Mouse (Mus musculus) frontal cortex, postnatal 10 days (tissue): ENCODE measurements around the gene Snrnp25.
"Not testable (repeated sequence)": the region's sequence is repeated elsewhere in the genome, so short reads cannot be mapped to it uniquely, and the experiment has no call there.

Source experiments
- DNase-seq, 2 experiments: peaks; one replicate each; pipeline ENCODE4 v3.0.0; 2022; ENCODE audit warnings: low spot score in 2 of 2, mixed read lengths in 1 of 2

Gene Snrnp25

DNA sequence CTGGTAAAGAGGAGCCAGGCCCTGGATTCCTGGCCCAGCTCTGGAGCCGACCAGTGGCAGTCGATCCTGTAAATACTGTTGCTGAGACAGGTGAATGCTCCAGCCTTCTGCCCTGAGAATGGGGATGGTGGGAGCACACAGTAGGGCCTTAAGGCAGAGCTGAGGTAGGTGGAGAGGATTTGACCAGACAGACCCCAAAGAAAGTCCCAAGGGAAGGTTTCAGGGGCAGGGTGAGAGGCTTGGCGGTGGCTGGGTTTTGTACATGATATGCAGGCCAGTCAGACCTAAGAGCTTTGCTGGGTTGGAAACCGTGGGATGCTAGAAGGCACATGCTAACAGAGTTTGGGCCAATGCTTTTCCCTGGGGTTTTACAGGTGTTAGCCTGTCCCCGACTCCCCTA, 10.6 kb upstream of the Snrnp25 start:
- DNase-seq: no peak

DNA sequence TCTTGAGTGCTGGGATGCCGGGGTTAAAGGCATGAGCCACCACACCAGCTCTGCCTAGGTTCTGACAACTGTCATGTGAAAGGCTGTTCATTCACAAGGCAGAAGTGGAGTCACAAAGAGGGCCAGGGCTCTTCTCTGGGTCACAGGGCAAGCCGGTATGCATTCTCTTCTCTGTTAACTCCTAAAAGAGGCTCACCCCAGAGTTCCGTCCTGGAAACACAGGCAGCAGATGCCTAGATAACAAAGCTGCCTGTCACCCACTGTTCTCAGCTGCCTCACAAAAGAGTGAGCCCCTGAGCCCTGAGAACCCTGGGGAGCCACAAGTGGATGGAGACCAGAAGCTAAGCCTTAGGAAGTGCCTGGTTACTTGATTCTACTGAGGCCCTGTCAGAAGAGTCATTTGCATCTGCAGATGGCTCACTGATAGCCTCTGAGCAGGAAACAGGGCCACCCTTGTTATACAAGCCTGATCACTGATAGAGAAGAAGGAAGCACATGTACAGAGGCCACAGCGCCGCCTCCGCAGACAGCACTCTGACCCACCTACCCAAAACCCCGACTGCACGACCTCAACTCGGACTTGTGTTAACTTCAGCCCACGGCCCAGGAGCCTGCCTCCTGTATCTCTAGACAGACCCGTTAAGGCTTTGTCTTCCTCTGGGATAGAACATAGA, 9.2 kb upstream of the Snrnp25 start:
- DNase-seq: no peak

DNA sequence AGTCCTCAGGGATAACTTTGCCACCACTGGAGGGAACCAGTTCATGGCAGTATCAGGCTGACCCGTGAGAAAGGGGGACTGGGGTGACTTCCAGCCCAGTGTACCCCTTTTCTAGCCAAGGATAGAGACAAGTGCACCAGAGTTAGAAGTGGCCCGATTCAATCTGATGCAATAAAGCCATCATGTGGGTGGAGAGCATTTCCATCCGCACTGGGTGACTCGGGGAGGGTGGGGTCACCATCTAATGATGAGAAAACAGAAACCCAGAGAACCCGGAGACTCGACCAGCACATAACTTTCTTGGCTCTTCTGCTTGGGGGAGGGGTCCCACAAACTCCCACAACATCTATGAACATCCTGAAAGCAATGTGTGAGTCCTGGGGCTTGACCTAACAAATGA, 8.5 kb upstream of the Snrnp25 start:
- no peak for DNase-seq

DNA sequence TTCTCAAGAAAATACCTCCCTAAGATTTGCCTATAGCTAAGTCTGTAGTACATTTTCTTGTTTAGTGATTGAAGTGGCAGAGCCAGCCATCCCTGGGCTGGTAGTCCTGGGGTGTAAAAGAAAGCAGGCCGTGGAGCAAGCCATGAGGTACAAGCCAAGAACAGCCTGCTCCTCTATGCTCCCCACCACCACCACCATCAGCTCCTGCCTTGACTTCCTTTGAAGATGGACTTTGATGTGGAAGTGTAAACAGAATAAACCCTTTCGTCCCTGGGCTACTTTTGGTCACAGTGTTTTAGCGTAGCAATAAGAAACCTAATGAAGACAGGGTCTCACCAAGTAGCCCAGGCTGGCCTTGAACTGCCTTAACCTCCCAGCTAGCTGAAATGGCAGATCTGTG, 7.4 kb upstream of the Snrnp25 start:
- no peak for DNase-seq

DNA sequence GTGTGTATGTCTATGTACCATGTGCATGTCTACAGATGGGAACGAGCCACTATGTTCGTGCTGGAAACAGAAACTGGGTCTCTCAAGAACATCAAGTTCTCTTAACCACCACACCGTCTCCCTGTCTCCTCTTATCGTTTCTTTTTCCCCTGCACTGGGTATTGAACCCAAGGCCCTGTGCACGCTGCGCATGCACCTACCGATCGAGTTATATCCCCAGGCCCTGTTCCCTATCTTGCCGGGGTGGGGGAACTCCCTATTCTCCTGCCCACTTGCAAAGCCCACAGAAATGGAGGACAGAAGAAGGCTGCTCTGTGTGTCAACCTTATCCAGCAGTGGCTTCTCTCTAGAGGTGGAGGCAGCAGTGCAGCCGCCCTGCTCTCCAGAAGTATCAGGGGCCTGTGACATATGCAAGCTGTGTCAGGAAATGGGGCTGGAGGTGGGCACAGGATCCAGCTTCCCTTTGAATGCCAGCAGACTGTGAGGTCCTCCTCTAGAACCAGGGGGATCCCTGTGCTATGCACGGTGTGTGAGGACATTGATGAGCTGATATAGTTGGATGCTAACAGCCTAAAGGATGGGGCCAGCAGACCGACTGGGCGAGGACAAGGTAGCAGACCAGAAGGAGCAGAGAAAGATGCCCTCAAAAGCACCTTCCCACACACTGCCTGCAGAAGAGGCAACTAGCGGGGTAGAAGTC, 6.8 kb upstream of the Snrnp25 start:
- no peak for DNase-seq

DNA sequence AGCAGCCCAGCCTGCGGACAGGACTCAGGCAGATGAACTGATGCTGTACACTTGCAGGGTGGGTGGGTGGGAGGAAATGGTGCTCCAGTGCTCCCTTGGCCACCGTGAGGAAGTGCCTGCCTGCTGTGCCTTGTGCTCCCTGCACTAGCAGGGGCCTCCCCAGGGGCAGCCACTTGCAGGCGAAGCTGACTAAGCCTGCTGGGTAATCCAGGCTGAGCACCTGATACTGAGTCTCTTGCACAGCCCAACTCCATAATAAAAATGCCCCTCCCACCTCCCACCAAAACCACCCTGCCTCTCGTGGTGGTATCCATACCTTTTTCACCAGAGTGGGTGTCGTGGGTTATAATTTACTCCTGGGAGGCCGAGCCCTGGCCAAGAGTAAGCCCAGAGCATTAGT, 6.0 kb upstream of the Snrnp25 start:
- DNase-seq: no peak

DNA sequence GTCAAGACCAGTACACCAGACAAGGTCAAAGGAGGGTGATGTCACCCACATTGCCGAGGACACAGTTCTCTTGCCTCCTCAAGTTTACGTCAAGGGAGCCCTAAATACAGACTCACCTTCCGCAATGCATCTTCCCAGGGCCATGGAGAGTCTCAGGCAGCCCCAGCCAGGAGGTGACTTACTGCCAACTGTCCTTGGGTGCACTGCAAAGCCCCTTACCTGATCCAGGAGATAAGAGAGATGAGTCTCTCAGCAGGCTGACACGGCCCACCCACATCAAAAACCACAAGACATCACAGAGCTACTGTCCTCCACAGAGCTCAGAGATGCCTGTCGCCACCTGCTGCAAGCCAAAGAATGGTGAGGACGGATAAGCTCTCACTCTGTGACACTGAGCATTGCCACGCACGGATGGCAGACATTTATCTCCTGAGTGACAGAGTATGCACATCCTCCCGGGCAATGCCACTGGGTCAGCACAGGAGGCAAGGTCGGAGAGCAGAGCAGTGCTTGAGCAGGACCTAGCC, 5.1 kb upstream of the Snrnp25 start, which contains the start of gene Il9r:
TSS of gene Il9r (minus strand) at position 205 of the 527 bp plus-strand sequence.
- no peak for DNase-seq

DNA sequence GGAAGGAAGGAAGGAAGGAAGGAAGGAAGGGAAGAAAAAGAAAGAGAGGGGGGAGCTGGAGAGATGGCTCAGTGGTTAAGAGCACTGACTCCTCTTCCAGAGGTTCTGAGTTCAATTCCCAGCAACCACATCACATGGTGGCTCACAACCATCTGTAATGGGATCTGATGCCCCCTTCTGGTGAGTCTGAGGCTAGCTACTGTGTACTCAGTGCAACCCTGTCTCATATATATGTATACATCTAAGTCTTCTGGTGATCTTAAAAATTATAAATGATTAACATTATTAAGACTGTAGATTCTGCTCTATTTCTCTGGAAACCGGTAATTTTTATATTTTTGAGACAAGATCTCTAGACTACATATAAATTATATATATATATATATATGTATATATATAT, 4.2 kb upstream of the Snrnp25 start:
- not testable (repeated sequence) for DNase-seq

DNA sequence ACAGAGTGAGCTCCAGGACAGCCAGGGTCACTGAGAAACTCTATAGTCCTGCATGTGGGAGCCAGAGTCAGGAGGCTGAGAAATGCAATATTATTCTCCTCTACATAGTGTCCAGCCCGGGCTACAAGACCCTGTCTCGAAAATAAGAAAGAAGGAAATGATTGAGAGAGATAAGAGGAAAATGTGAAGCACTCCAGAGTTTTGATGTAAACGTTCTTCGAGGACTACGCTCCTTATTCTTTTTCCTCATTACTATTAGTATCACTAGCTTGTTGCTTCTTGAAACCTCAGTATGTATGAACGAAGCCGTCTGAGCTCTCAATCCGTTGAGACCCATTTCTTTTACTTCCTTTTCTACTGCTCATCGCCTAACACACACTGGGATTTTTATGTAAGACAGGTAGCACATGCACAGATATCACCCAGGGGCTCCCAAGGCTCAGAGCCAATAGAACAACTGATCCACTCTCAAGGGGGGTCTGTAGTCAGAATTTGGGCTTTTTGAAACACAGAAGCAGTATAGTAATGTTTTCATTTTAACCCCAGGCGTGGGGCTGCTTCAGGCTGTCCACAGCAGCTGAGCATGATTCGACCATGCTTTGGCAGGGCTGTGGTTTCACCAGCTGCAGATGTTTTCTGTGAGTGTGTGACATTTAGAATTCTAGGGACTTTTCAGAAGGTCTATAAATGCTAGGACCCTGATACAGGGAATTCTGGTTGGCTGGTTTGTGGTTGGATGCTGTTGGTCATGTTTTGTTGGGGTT, 3.1 kb upstream of the Snrnp25 start:
- DNase-seq: no peak

DNA sequence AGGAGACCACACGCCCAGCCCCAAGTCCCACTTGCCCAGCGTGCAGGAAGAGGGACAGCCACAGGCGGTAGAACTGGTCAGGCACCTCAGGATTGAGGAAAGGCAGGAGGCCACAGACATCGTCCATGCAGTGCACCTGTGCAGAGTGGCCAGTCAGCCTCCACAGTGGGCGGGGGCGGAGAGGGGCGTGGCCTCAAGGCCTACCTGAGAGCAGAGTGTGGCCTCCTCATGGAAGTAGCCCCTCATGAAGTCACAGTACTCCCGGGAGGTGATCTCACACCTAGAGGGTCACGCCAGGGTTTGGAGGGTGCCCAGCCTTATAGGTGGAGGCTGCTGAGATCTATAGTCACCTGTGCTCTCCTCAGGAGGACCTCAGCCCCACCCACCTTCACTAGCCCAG, 5.4 kb downstream of the Snrnp25 start:
- no peak for DNase-seq

DNA sequence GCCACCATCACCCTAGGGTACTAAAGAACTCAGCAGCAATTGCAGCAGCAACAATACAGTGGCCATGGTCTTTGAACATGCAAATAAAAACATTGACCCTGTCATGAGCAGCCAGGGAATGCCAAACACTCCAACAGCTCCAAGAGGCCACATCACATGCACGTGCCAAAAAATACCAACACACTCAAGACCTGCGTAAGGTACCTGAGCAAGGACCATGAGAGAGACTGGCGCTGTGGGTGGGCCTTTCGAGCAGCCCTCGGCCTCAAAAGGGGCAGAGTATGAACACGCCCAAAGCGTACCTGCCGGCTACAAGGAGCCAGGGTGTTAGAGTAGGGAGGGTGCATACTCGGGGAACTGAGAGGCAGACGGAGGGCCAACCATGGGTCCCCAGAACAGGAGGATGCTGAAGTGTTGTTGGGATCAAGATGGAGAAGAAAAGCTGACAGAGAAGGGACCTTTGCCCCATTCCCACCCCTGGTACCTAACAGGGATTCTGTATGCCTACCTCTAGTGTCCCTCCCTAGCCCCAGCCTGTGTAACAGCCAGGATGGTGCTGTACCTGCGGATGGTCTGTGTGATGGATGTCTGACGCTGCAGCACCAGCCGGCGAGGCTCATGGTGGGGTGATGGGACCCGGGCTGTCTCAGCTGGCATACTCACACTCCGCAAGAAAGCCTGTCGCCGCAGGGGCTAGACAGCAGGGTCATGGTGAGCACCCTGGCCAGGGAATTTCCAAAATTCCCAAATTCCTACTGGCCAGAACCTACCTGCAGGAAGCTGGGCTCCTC, 10.4 kb downstream of the Snrnp25 start:
- DNase-seq: no peak

DNA sequence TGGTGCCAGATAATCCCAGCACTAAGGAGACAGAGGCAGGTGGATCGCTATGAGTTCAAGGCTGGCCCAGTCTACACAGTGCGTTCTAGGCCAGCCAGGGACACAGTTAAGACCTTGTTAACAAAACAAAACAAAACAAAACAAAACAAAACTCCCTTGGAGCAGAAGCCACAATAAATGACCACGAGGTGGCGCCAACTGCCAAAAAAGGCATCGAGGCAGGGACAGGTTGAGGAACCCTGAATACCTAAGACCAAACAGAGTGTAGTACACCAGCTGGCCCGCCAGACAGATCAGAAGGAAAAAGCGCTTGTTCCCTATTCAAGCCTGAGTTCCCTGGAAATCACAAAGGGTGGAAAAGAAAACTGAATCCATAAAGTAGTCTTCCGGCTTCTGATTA, 11.6 kb downstream of the Snrnp25 start:
- DNase-seq: no peak

DNA sequence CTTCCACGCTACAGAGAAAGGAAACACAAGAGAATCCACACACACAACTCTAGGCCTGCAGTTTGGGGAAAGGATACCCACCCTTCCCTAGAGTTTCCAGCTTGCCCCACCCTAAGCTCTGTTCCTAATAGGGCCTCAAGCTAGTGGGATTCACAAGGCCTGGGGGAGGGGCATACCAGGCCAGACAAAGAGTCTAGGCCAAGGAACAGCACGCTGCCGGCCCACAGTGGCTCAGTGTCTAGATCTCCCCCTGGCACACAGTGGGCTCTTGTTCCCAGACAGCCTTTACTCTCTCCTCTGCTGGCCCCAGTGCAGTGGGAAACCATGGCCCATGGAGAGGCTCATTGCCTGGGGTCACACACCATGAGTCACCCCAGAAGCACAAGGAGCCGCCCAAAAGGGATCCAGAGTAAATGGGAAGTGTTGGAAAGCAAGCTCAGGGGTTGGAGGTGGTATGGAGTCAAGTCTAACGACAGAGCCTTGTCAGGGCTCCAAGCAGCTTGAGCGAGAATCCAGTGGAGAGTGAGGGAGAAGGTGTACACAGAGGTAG, 13.4 kb downstream of the Snrnp25 start:
- no peak for DNase-seq

DNA sequence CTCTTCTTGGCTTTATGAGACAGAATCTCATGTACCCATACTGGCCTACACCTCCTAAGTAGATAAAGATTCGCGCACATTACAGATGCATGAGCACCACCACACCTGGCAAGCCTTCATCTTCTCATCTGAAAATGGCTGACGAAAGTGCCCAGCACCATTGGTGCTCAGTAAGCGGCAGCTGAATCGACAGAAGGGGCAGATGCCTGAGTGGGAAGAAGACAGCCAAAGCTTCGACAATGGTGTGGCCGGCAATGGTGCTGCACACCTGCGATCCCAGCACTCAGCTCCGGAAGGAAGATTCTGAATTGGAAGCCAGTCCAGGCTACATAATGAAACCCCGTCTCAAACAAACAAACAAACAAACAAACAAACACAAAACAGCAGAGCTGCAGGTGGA, 14.1 kb downstream of the Snrnp25 start:
- no peak for DNase-seq

DNA sequence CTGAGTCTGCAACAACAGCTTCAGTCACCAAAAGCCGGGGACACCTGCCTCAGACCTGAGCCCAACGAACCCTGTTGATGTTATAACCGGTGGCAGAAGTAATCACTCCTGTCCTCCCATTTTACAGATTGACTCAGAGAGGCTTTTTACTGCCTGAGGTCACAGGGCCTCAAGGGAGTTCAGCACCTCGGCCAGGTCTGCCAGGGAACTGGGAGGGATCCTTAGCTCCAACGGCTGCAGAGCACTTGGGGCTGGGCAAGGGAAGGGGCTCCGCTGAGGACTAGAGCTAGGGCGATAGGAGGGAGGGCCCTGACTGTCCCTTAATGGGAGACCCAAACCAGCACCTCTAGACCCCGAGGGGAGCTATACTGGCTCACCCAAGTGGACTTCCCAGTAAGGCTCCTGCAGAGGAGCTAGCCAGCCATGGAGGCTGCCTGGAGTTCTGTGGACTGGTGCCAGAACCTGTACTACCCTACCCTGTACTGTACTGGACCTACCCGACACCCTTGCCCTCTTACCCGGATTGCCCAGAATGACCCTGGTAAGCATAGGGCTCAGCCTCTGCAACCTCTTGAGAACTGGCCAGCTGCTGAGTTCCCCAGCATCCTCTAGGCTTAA, 15.5 kb downstream of the Snrnp25 start:
- DNase-seq: no peak

DNA sequence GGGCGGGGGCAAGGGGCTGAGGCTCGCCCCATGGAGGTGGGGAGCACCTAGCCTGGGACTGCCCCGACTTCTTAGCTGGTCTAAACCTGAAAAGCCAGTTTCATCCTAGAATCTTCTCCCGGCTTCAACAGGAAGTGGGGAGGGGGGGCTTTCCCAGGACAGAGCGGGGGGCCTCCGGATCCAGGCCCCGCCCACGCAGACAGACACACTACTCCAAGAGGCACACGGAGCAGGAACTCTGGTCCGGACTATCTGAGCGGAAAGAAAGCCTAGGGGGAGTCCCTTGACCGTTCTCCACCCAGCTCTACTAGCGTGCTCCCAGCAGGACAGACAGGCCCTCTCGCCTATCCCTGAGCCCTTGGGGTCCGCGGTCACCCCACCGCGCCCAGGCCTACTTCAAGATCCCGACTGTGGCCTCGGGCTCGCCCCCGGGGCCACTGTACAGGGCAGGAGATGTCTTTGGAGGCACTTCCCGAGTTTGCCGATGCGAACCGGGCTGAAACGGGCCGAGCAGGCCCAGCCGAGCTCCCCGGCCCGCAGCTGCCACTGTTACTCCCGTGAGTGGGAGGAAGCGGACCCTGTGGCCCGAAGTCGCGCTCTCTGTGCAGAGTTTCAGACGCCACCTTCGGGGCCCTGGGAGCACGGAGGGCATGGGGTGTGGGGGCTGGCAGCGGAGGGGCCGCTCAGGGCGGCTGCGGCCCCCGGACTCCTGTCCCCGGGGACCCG, 16.2 kb downstream of the Snrnp25 start:
- no peak for DNase-seq

DNA sequence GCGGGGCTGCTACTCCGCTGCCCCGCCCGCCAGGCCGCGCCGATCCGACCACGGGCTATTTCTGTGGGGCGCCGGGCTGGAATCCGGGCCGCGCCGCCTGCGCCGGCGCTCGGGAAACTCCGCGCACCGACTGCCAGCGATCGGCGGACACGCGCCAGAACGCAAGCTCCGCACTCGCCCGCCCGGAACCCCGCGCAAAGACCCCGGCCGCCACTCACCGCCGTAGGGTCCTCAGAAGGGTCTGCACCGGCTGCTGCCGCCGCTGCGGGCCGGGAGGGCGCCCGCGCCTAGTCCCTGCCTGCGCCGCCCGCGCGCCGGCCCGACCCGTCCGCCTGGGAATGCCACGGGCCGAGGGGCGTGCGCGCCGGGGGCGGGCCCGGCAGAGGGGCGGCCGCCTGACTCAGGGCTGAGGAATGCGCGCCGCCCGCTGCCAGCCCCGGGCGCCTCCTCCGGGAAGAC, 16.8 kb downstream of the Snrnp25 start, which contains the start of gene Rhbdf1:
TSS of gene Rhbdf1 (minus strand) at position 350 of the 459 bp plus-strand sequence.
- DNase-seq: no peak

DNA sequence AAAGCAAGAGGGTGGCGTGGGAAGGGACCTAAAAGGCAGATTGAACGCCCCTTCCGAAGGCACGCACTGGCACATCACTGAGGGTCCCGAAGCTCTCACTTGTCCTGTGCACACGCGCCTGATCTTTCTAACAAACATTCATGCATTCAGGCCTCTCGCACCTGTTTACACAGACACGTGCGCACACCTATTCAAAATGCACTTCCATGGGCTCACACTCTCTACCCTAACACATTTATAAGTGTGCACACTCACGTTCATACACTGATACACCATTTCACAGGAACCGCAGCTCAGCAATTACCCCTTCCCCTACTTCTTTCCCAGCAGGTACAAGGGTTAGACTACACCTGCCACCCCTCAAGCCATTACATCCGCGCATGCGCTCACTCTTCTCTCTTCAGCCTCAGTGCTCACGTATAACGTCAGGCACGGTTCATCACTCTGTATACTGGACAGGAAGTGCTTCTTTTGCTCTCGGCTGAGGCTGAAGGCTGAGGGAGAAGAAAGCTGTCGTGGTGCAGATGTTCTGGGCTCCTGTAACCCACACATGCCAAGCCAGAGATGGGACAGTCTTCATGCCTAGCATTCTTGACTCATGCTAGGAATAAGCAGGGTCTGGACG, 17.5 kb downstream of the Snrnp25 start:
- no peak for DNase-seq

DNA sequence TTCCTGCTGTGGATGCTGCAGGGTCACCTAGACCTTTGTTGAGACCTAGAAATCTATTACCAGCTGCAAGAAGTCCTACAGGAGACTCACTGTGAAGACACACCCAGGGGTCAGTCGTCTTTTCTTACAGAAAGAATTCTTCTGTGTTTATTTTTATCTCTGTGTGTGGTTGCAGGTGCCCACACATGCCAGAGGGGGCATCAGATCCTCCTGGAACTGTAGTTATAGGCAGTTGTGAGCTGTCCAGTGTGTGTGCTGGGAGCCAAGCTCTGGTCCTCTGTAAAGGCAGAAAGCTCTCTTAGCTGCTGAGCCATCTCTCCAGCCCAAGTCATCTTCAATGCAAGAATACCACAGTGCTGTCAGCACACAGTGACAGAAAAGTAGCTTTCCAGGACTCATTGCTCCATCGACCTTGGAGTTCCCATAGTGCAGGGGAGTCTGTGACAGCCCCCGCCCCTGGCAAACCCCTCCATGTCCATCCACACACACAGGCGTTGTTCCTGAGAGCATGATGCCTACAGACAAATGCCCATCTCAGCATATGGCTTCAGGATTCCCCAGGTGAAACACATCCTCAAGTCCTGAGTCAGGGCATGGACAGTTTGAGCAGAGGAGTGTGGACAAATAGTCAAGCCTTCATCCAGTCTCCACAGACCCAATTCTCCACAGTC, 18.2 kb downstream of the Snrnp25 start:
- no peak for DNase-seq
